Comparison of ENCODE assay signal across 9 mouse cellular contexts in genomic region chr17:51288751-51289150, GRCm38 (mm10).
A peak's percentile ranks its signal among the peaks of the same experiment; 100 is the strongest.
DNase-seq lines count a peak whose midpoint lies in the region; ATAC-seq and TF ChIP-seq lines count a peak whose summit lies in the region.
"Had no signal": no experiment of that assay in that cellular context is flagged by ENCODE, and none has a peak within 500 bp of the region (broad histone marks: within the 10 kb centered on the region; RNA-seq: fewer than 3 reads in every experiment).

No protein-coding gene starts in this region.

- 72% methylated on average over 7 of the region's 7 CpGs for WGBS in stomach, postnatal 0 days

- no peak for ATAC-seq in stomach, postnatal 0 days (ENCODE audit: low FRiP score, low TSS enrichment)
- no peak for ATAC-seq in erythroblast, adult 5-6 weeks (replicated peaks; ENCODE audit: low FRiP score, poor library complexity, severe bottlenecking)

- no peaks in the 10 kb centered on the region for H3K27me3 ChIP-seq in stomach, postnatal 0 days (ENCODE audit: control insufficient read depth, insufficient read depth, low read length)

- H3K4me3 ChIP-seq in left cerebral cortex, adult 2 months, result no peak overlapping the region
- H3K4me3 ChIP-seq in stomach, postnatal 0 days (ENCODE audit: low read depth, low read length), result no peak overlapping the region
- H3K4me3 ChIP-seq: myocyte had no signal

- no peaks in the 10 kb centered on the region for H3K4me1 ChIP-seq in stomach, postnatal 0 days (replicated peaks; ENCODE audit: control insufficient read depth, insufficient read depth)

- H3K9me3 ChIP-seq in stomach, postnatal 0 days (ENCODE audit: control insufficient read depth, low read length), result no peaks in the 10 kb centered on the region

- no peak overlapping the region for H3K4me2 ChIP-seq in stomach, postnatal 0 days (replicated peaks; ENCODE audit: low read depth)

- H3K36me3 ChIP-seq in stomach, postnatal 0 days (ENCODE audit: control insufficient read depth, insufficient read depth, low read length), result no peaks in the 10 kb centered on the region

- H3K9ac ChIP-seq in stomach, postnatal 0 days (ENCODE audit: low read length), result no peak overlapping the region

- no peak for TF ChIP-seq EP300 in stomach, postnatal 0 days (optimal IDR thresholded peaks at IDR 0.05)

- H3K27ac ChIP-seq in left cerebral cortex, adult 2 months, result no peak overlapping the region
- no peak overlapping the region for H3K27ac ChIP-seq in stomach, postnatal 0 days (replicated peaks)

- intact Hi-C loops in left cerebral cortex, adult 2 months (cut with DNase I), result loop anchor here (5.0 to 10.0 kb wide), 2 partner anchors 301 to 474 kb away; no protein-coding TSS in a partner anchor
- intact Hi-C loops in left cerebral cortex, postnatal 36 days (cut with DNase I), result loop anchor here (10.0 kb wide), 1 partner anchor 174 kb away; no protein-coding TSS in a partner anchor

- TF ChIP-seq CTCF in left cerebral cortex, adult 2 months (IDR thresholded peaks at IDR 0.05), result peak; percentile 57
- peak; percentile 58 for TF ChIP-seq CTCF in stomach, postnatal 0 days (IDR thresholded peaks at IDR 0.05; ENCODE audit: low read depth)

- DNase-seq in left cerebral cortex, adult 2 months (ENCODE audit: extremely low spot score in 1 of 2, low spot score in 2 of 2), result peak; percentile 8 to 25
- DNase-seq in left cerebral cortex, postnatal 36 days (ENCODE audit: low spot score in 2 of 2), result no peak
- peak; percentile 77 to 94 for DNase-seq in adrenal gland, adult (ENCODE audit: inconsistent age in 2 of 2, low spot score in 1 of 2)
- DNase-seq in cerebellum, postnatal 36 days, result peak; percentile 11 to 17
- peak; percentile 63 for DNase-seq in induced T-regulatory cell, adult 2 months (ENCODE audit: low read depth)
- DNase-seq in lung, postnatal 10 days, result peak; percentile 54
- peak; percentile 19 for DNase-seq in stomach, postnatal 0 days (ENCODE audit: low spot score)

Comparison
In these comparisons a context has a peak if more than half of its experiments do, and no peak if none do; other contexts are left out.
1. DNase-seq: peak in left cerebral cortex, adult 2 months (2 of 2), adrenal gland, adult (2 of 2), cerebellum, postnatal 36 days (2 of 2), induced T-regulatory cell, adult 2 months (single experiment), lung, postnatal 10 days (single experiment) and stomach, postnatal 0 days (single experiment); none in left cerebral cortex, postnatal 36 days (0 of 2).